ENCODE assay signal across 8 mouse cellular contexts in genomic region chr15:99704881-99705280, GRCm38 (mm10). TPM values are rescaled to one million over a fixed set of nuclear protein-coding genes. Genes with fewer than 3 reads are reported as not detected.
DNase-seq lines count a peak whose midpoint lies in the region; ATAC-seq and TF ChIP-seq lines count a peak whose summit lies in the region.

No protein-coding gene starts in this region.

- 43% methylated on average over 7 of the region's 7 CpGs for WGBS in embryonic facial prominence, embryonic 11.5 days
- WGBS in hindbrain, embryonic 11.5 days, result 33% methylated on average over 7 of the region's 7 CpGs
- WGBS in neural tube, embryonic 12.5 days, result 12% methylated on average over 7 of the region's 7 CpGs
- 50% methylated on average over 7 of the region's 7 CpGs for WGBS in kidney, adult 2 months

- H3K9me3 ChIP-seq in embryonic facial prominence, embryonic 11.5 days (replicated peaks; ENCODE audit: control insufficient read depth, low read length), result no peaks in the 10 kb centered on the region
- H3K9me3 ChIP-seq in hindbrain, embryonic 11.5 days (ENCODE audit: control insufficient read depth, low read length), result no peaks in the 10 kb centered on the region
- no peaks in the 10 kb centered on the region for H3K9me3 ChIP-seq in neural tube, embryonic 12.5 days

- ATAC-seq in embryonic facial prominence, embryonic 11.5 days (replicated peaks; ENCODE audit: insufficient number of reproducible peaks, low FRiP score, low TSS enrichment, low read depth), result no peak
- ATAC-seq in hindbrain, embryonic 11.5 days (ENCODE audit: low FRiP score), result no peak
- peak; percentile 15; the same call in 1 of the 2 replicates for ATAC-seq in neural tube, embryonic 12.5 days (ENCODE audit: low FRiP score, low read depth)

- peaks cover 21% of the 10 kb centered on the region for H3K36me3 ChIP-seq in embryonic facial prominence, embryonic 11.5 days (replicated peaks; ENCODE audit: control insufficient read depth, insufficient read depth, low read depth, low read length)
- H3K36me3 ChIP-seq in hindbrain, embryonic 11.5 days (ENCODE audit: control insufficient read depth, insufficient read depth, low read length), result peaks cover 20% of the 10 kb centered on the region
- peaks cover 42% of the 10 kb centered on the region for H3K36me3 ChIP-seq in neural tube, embryonic 12.5 days
- peaks cover 3% of the 10 kb centered on the region for H3K36me3 ChIP-seq in kidney, adult 2 months (ENCODE audit: control insufficient read depth, insufficient read depth, low read length)

- no peak overlapping the region for H3K4me3 ChIP-seq in embryonic facial prominence, embryonic 11.5 days (ENCODE audit: low read depth, low read length)
- peak overlapping the region; percentile 89 for H3K4me3 ChIP-seq in hindbrain, embryonic 11.5 days (ENCODE audit: low read depth, low read length)
- H3K4me3 ChIP-seq in neural tube, embryonic 12.5 days, result peak overlapping the region; percentile 78
- no peak overlapping the region for H3K4me3 ChIP-seq in kidney, adult 2 months (ENCODE audit: insufficient read depth, low read depth, low read length)

- no peaks in the 10 kb centered on the region for H3K27me3 ChIP-seq in embryonic facial prominence, embryonic 11.5 days (ENCODE audit: control insufficient read depth, insufficient read depth, low read length)
- H3K27me3 ChIP-seq in hindbrain, embryonic 11.5 days (ENCODE audit: control insufficient read depth, insufficient read depth, low read length), result no peaks in the 10 kb centered on the region
- H3K27me3 ChIP-seq in neural tube, embryonic 12.5 days (replicated peaks), result no peaks in the 10 kb centered on the region
- no peaks in the 10 kb centered on the region for H3K27me3 ChIP-seq in kidney, adult 2 months (replicated peaks; ENCODE audit: control insufficient read depth, insufficient read depth, low read length)

- no peak for TF ChIP-seq POLR2A in kidney, adult 2 months (IDR thresholded peaks at IDR 0.05; ENCODE audit: low read depth, low read length)

- intact Hi-C loops in gastrocnemius, postnatal 14 days (cut with DNase I; ENCODE audit: low total_unique reads), result no loop called here

- H3K4me1 ChIP-seq in embryonic facial prominence, embryonic 11.5 days (ENCODE audit: control insufficient read depth, insufficient read depth, low read length), result no peaks in the 10 kb centered on the region; the same call in none of the 2 replicates
- H3K4me1 ChIP-seq in hindbrain, embryonic 11.5 days (replicated peaks; ENCODE audit: control insufficient read depth, insufficient read depth, low read length), result peaks cover 18% of the 10 kb centered on the region
- peaks cover 38% of the 10 kb centered on the region for H3K4me1 ChIP-seq in neural tube, embryonic 12.5 days
- peaks cover 29% of the 10 kb centered on the region for H3K4me1 ChIP-seq in kidney, adult 2 months (ENCODE audit: control insufficient read depth, insufficient read depth, low read length)

- H3K27ac ChIP-seq in embryonic facial prominence, embryonic 11.5 days (replicated peaks; ENCODE audit: low read depth, low read length), result no peak overlapping the region
- H3K27ac ChIP-seq in hindbrain, embryonic 11.5 days (ENCODE audit: low read depth, low read length), result peak overlapping the region; percentile 97
- peak overlapping the region; percentile 91 for H3K27ac ChIP-seq in neural tube, embryonic 12.5 days
- H3K27ac ChIP-seq in kidney, adult 2 months (ENCODE audit: insufficient read depth, low read depth, low read length), result no peak overlapping the region

- peak overlapping the region; percentile 23; the same call in 1 of the 2 replicates for H3K4me2 ChIP-seq in embryonic facial prominence, embryonic 11.5 days (ENCODE audit: low read depth, low read length)
- H3K4me2 ChIP-seq in hindbrain, embryonic 11.5 days (replicated peaks; ENCODE audit: low read depth, low read length), result peak overlapping the region; percentile 87
- peak overlapping the region; percentile 97 for H3K4me2 ChIP-seq in neural tube, embryonic 12.5 days (replicated peaks)

- peak; percentile 72 for DNase-seq in layer of hippocampus, adult 9-11 months
- no peak for DNase-seq in layer of hippocampus, postnatal 14 days (ENCODE audit: low spot score in 2 of 2)
- DNase-seq in embryonic facial prominence, embryonic 11.5 days (ENCODE audit: low spot score), result no peak
- DNase-seq in hindbrain, embryonic 11.5 days (ENCODE audit: low spot score), result no peak
- no peak for DNase-seq in gastrocnemius, postnatal 14 days
- DNase-seq in ovary, postnatal 14 days (ENCODE audit: low spot score), result no peak
- DNase-seq in kidney, adult 2 months, result no peak

- no peak overlapping the region for H3K9ac ChIP-seq in embryonic facial prominence, embryonic 11.5 days (replicated peaks; ENCODE audit: low read length)
- peak overlapping the region; percentile 70 for H3K9ac ChIP-seq in hindbrain, embryonic 11.5 days (ENCODE audit: low read depth, low read length)
- peak overlapping the region; percentile 94 for H3K9ac ChIP-seq in neural tube, embryonic 12.5 days

- TF ChIP-seq CTCF in kidney, adult 2 months (conservative IDR thresholded peaks at IDR 0.05; ENCODE audit: insufficient read depth, insufficient read length, low read depth, low read length), result no peak

RNA-seq across cellular contexts. Expression of gene Gm17349, which starts 0.4 kb away (rescaled TPM):
- total RNA-seq in layer of hippocampus, postnatal 14 days (2021), result 1 to 10 TPM; 5.3 to 5.5 TPM
- not detected in 2 replicates for polyA plus RNA-seq in embryonic facial prominence, embryonic 11.5 days (2014; fragmentation: Nextera tagmentation; extraction: Ambion mirVana)
- polyA plus RNA-seq in hindbrain, embryonic 11.5 days (2014; fragmentation: Nextera tagmentation; extraction: Ambion mirVana), result not detected in 2 replicates
- not detected in 2 replicates for polyA plus RNA-seq in neural tube, embryonic 12.5 days (2016; fragmentation: Nextera tagmentation; extraction: Ambion mirVana)
- total RNA-seq in gastrocnemius, postnatal 14 days (2021), result 1 to 10 TPM; 1.7 to 1.9 TPM
- 0.58 TPM in 1 of 2 replicates, not detected in the other for polyA plus RNA-seq in kidney, adult 2 months (2012; rRNA removed)

RNA-seq across cellular contexts. Expression of gene Smarcd1, which starts 3.0 kb away (rescaled TPM):
- total RNA-seq in layer of hippocampus, postnatal 14 days (2021), result 100 to 1,000 TPM in 1 of 2 experiments, 10 to 100 TPM in 1; 96.1 to 106 TPM
- polyA plus RNA-seq in embryonic facial prominence, embryonic 11.5 days (2014; fragmentation: Nextera tagmentation; extraction: Ambion mirVana), result 66.8 and 81.1 TPM in 2 replicates
- polyA plus RNA-seq in hindbrain, embryonic 11.5 days (2014; fragmentation: Nextera tagmentation; extraction: Ambion mirVana), result 99.1 and 103 TPM in 2 replicates
- polyA plus RNA-seq in neural tube, embryonic 12.5 days (2016; fragmentation: Nextera tagmentation; extraction: Ambion mirVana), result 142 and 146 TPM in 2 replicates
- total RNA-seq in gastrocnemius, postnatal 14 days (2021), result 10 to 100 TPM in 1 of 2 experiments, 1 to 10 TPM in 1; 9.4 to 11.5 TPM
- polyA plus RNA-seq in kidney, adult 2 months (2012; rRNA removed), result 27.7 and 29.5 TPM in 2 replicates

RNA-seq across cellular contexts. Expression of gene Gpd1, which starts 12.4 kb away (rescaled TPM):
- total RNA-seq in layer of hippocampus, postnatal 14 days (2021), result 10 to 100 TPM; 76.3 to 83.1 TPM
- 0.10 and 0.18 TPM in 2 replicates for polyA plus RNA-seq in embryonic facial prominence, embryonic 11.5 days (2014; fragmentation: Nextera tagmentation; extraction: Ambion mirVana)
- 0.25 and 0.36 TPM in 2 replicates for polyA plus RNA-seq in hindbrain, embryonic 11.5 days (2014; fragmentation: Nextera tagmentation; extraction: Ambion mirVana)
- 0.97 and 1.4 TPM in 2 replicates for polyA plus RNA-seq in neural tube, embryonic 12.5 days (2016; fragmentation: Nextera tagmentation; extraction: Ambion mirVana)
- total RNA-seq in gastrocnemius, postnatal 14 days (2021), result 100 to 1,000 TPM; 487 to 557 TPM
- 427 and 506 TPM in 2 replicates for polyA plus RNA-seq in kidney, adult 2 months (2012; rRNA removed)

RNA-seq across cellular contexts. Expression of gene Cox14, which starts 20.5 kb away (rescaled TPM):
- total RNA-seq in layer of hippocampus, postnatal 14 days (2021), result 100 to 1,000 TPM; 124 to 129 TPM
- polyA plus RNA-seq in embryonic facial prominence, embryonic 11.5 days (2014; fragmentation: Nextera tagmentation; extraction: Ambion mirVana), result 122 and 152 TPM in 2 replicates
- polyA plus RNA-seq in hindbrain, embryonic 11.5 days (2014; fragmentation: Nextera tagmentation; extraction: Ambion mirVana), result 148 and 163 TPM in 2 replicates
- polyA plus RNA-seq in neural tube, embryonic 12.5 days (2016; fragmentation: Nextera tagmentation; extraction: Ambion mirVana), result 169 and 170 TPM in 2 replicates
- total RNA-seq in gastrocnemius, postnatal 14 days (2021), result 100 to 1,000 TPM; 182 TPM
- polyA plus RNA-seq in kidney, adult 2 months (2012; rRNA removed), result 263 and 269 TPM in 2 replicates

RNA-seq across cellular contexts. Expression of gene Asic1, which starts 34.7 kb away (rescaled TPM):
- 10 to 100 TPM; 37.3 to 41.3 TPM for total RNA-seq in layer of hippocampus, postnatal 14 days (2021)
- polyA plus RNA-seq in embryonic facial prominence, embryonic 11.5 days (2014; fragmentation: Nextera tagmentation; extraction: Ambion mirVana), result 2.6 and 4.1 TPM in 2 replicates
- polyA plus RNA-seq in hindbrain, embryonic 11.5 days (2014; fragmentation: Nextera tagmentation; extraction: Ambion mirVana), result 14.4 and 21.0 TPM in 2 replicates
- polyA plus RNA-seq in neural tube, embryonic 12.5 days (2016; fragmentation: Nextera tagmentation; extraction: Ambion mirVana), result 54.3 and 62.6 TPM in 2 replicates
- total RNA-seq in gastrocnemius, postnatal 14 days (2021), result 1 to 10 TPM in 1 of 2 experiments, under 1 TPM in 1; 0.69 to 1.0 TPM
- polyA plus RNA-seq in kidney, adult 2 months (2012; rRNA removed), result 0.34 and 0.37 TPM in 2 replicates

Comparison
In these comparisons a context has a peak if more than half of its experiments do, and no peak if none do; other contexts are left out.
1. H3K27ac ChIP-seq: peak in hindbrain, embryonic 11.5 days (single experiment) and neural tube, embryonic 12.5 days (single experiment); none in embryonic facial prominence, embryonic 11.5 days (single experiment) and kidney, adult 2 months (single experiment).
2. H3K4me2 ChIP-seq: peak in every context shown above with its lines; median percentile 97 in neural tube, embryonic 12.5 days; 87 in hindbrain, embryonic 11.5 days; 23 in embryonic facial prominence, embryonic 11.5 days.
3. H3K4me3 ChIP-seq: peak in hindbrain, embryonic 11.5 days (single experiment) and neural tube, embryonic 12.5 days (single experiment); none in embryonic facial prominence, embryonic 11.5 days (single experiment) and kidney, adult 2 months (single experiment).
4. RNA of gene Gpd1, which starts 12.4 kb away (polyA plus RNA-seq): 427 to 506 TPM in kidney, adult 2 months; 0.97 to 1.4 TPM in neural tube, embryonic 12.5 days, 0.25 to 0.36 TPM in hindbrain, embryonic 11.5 days and 0.10 to 0.18 TPM in embryonic facial prominence, embryonic 11.5 days; every median in the first group is over 100 times any median in the second.